Mouse (Mus musculus) testis, adult 2 months (tissue): ENCODE results near the gene Mettl7a1.

Experiments used
- CTCF ChIP-seq: fragments of 200-500 bp; IDR thresholded peaks from 2 replicates; pipeline ENCODE4 v1.5.1; 2012; ENCODE audit warnings: low read depth, mild to moderate bottlenecking, inconsistent platforms, low read length, moderate library complexity; ENCODE audit not compliant: control insufficient read depth, insufficient read depth, insufficient replicate concordance
- POLR2A ChIP-seq: fragments of 200-500 bp; IDR thresholded peaks from 2 replicates; pipeline ENCODE4 v1.6.1; 2012; ENCODE audit warnings: low read depth, mild to moderate bottlenecking, inconsistent platforms, low read length, moderate library complexity; ENCODE audit not compliant: control insufficient read depth

GRCm38 (mm10) chr15:100352711-100353250 is 48.8 kb downstream of the Mettl7a1 start, which contains the start of the genes Methig1 and Mettl7a2:
- no peak for TF ChIP-seq POLR2A
- TF ChIP-seq CTCF: no peak
